Mouse (Mus musculus) lung, adult 2 months (tissue): Measurements from ENCODE around the gene H2al2a.
"Not testable (repeated sequence)": the region's sequence is repeated elsewhere in the genome, so short reads cannot be mapped to it uniquely, and the experiment has no call there.

ENCODE experiments used
- CTCF ChIP-seq: fragments of 200-500 bp; IDR thresholded peaks from 2 replicates; pipeline ENCODE4 v1.5.1; 2011; ENCODE audit warnings: mild to moderate bottlenecking, low read length, control low read depth; ENCODE audit not compliant: insufficient read depth
- POLR2A ChIP-seq: fragments of 200-500 bp; IDR thresholded peaks from 2 replicates; pipeline ENCODE4 v1.6.1; 2011; ENCODE audit warnings: low read depth, mild to moderate bottlenecking, control low read depth, low read length, borderline replicate concordance; ENCODE audit errors: extremely low read depth

DNA sequence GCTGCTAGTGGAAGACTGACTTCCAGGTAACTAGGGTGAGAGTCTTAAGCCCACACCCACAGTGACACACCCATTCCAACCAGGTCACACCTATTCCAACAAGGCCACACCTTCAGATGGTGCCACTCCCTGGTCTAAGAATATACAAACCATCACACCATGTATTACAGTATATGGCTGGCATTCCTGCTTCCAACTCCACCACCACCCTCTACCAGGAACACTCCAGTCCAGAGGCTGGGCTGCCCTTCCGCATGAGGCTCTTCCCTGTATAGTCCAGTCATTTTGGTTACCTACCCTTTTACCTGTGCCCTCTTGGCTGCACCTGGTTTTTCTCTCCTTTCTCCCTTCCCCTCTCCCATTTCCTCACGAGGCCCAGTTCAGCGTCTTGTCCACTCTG lies 28.7 kb downstream of the H2al2a start:
- not testable (repeated sequence) for TF ChIP-seq CTCF, POLR2A
